Mouse (Mus musculus): ENCODE data around the gene Mamdc4. TPM values are rescaled to one million over a fixed set of nuclear protein-coding genes. Genes with fewer than 3 reads are reported as not detected.
A peak's percentile ranks its signal among the peaks of the same experiment; 100 is the strongest.

Gene Mamdc4
- polyA plus RNA-seq, 1 experiment, result 1.3 TPM

DNA sequence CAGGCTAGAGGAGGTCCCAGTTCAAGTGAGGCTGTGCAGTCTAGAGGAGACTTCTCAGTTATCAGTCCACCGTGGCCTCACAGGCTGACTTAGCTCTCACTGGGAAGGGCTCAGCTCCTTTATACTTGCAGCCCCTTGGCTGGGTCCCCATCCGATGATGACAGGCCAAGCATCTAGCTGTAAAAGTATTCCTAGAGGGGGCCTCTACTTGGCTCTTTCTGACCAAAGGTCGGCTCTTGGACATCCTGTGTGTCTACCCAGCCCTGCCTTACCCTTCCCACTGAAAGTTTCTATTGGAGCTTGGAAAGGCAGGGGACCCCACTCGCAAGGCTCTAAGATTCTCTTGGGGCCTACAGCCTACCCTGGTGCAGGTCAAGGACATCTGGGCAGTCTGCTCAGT, 3.4 kb downstream of the Mamdc4 start:
- TF ChIP-seq CTCF (conservative IDR thresholded peaks at IDR 0.05; ENCODE audit: insufficient read depth, insufficient read length, low read depth, low read length) (no peak), POLR2A (IDR thresholded peaks at IDR 0.05; ENCODE audit: low read depth, low read length) (no peak)
- DNase-seq, result no peak
- H3K27ac ChIP-seq (ENCODE audit: insufficient read depth, low read depth, low read length), result no peak overlapping the region
- H3K4me1 ChIP-seq (ENCODE audit: control insufficient read depth, insufficient read depth, low read length), result peaks cover 5% of the 10 kb centered on the region
- no peaks in the 10 kb centered on the region for H3K27me3 ChIP-seq (replicated peaks; ENCODE audit: control insufficient read depth, insufficient read depth, low read length)
- H3K36me3 ChIP-seq (ENCODE audit: control insufficient read depth, insufficient read depth, low read length), result no peaks in the 10 kb centered on the region
- WGBS, result 85% methylated on average over 4 of the region's 4 CpGs
- no peak overlapping the region for H3K4me3 ChIP-seq (ENCODE audit: insufficient read depth, low read depth, low read length)

DNA sequence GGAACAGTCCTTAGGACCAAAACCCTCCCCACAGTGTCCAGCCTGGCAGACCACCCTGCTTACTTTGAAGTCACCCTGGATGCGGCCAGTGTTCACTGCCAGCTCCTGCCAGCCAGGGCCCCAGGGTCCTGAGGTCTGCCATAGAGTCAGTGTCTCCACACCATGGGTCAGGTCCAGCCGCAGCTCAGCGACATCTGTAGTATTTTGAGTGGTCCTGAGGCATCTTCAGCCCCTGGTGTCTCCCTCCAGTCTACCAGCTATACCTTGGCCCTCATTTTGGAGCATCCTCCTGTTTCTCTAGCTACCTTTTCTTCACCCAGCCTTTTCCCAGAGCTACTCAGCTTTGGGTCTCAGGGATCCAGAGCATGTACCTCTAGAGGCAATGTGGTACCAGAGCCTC, 5.3 kb downstream of the Mamdc4 start:
- Histone ChIP-seq H3K4me3 (ENCODE audit: insufficient read depth, low read depth, low read length) (no peak overlapping the region), H3K36me3 (ENCODE audit: control insufficient read depth, insufficient read depth, low read length) (no peaks in the 10 kb centered on the region), H3K4me1 (ENCODE audit: control insufficient read depth, insufficient read depth, low read length) (no peaks in the 10 kb centered on the region), H3K27ac (ENCODE audit: insufficient read depth, low read depth, low read length) (no peak overlapping the region), H3K27me3 (replicated peaks; ENCODE audit: control insufficient read depth, insufficient read depth, low read length) (no peaks in the 10 kb centered on the region)
- no peak for TF ChIP-seq CTCF (conservative IDR thresholded peaks at IDR 0.05; ENCODE audit: insufficient read depth, insufficient read length, low read depth, low read length)
- TF ChIP-seq POLR2A (IDR thresholded peaks at IDR 0.05; ENCODE audit: low read depth, low read length), result no peak
- DNase-seq, result no peak
- 95% methylated on average over 3 of the region's 3 CpGs for WGBS

DNA sequence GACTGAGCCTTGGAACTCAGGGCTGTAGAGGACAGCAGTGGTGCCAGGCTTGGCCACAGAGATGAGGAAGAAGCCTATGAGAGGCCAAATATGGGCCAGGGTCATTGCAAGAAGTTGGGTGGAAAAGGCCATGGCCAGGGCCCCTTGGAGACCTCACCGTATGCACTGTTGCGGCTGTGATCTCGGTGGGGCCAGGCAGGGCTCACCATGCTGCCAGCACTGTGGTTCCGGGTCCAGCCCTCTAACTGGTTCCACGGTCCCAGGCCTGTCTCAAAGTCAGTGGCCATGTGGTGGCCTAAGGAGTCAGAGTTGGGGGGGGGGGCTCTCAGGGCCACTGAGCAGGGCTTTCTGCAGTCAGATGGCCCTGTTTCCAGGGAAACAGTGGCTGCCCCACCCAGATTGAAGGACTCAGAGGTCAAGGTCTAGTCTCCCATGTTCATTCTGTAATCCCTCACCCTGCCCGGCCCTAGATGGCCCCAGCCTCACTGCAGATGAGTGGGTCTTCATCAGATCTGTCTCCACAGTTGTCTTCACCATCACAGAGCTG, 6.1 kb downstream of the Mamdc4 start:
- Histone ChIP-seq H3K4me3 (ENCODE audit: insufficient read depth, low read depth, low read length) (no peak overlapping the region), H3K27me3 (replicated peaks; ENCODE audit: control insufficient read depth, insufficient read depth, low read length) (no peaks in the 10 kb centered on the region), H3K36me3 (ENCODE audit: control insufficient read depth, insufficient read depth, low read length) (no peaks in the 10 kb centered on the region), H3K27ac (ENCODE audit: insufficient read depth, low read depth, low read length) (no peak overlapping the region), H3K4me1 (ENCODE audit: control insufficient read depth, insufficient read depth, low read length) (no peaks in the 10 kb centered on the region)
- TF ChIP-seq CTCF (conservative IDR thresholded peaks at IDR 0.05; ENCODE audit: insufficient read depth, insufficient read length, low read depth, low read length) (no peak), POLR2A (IDR thresholded peaks at IDR 0.05; ENCODE audit: low read depth, low read length) (no peak)
- WGBS, result 74% methylated on average over 6 of the region's 6 CpGs
- DNase-seq, result no peak

DNA sequence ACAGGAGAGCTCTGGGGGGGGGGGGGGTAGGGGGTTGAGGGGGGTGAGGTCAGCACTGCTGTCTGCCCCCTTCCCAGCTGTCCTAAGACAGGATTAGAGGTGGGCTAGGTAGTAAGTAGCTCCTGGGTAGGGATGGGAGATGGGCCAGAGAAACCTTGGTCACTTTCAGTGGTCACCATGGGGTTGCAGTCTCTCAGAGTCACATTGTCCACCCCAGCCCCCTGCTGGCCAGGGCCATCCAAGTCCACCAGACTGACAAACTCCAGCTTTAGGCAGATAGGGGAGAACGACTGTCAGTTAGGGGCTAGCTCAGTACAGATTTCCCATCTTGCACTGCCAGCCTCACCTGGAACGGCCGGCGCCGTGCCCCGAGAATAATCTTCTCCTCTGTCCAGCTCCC, 8.1 kb downstream of the Mamdc4 start:
- TF ChIP-seq CTCF (conservative IDR thresholded peaks at IDR 0.05; ENCODE audit: insufficient read depth, insufficient read length, low read depth, low read length) (0 out of 2 replicates have a peak, but pooled peaks have one; percentile 25), POLR2A (IDR thresholded peaks at IDR 0.05; ENCODE audit: low read depth, low read length) (no peak)
- Histone ChIP-seq H3K4me3 (ENCODE audit: insufficient read depth, low read depth, low read length) (no peak overlapping the region), H3K36me3 (ENCODE audit: control insufficient read depth, insufficient read depth, low read length) (no peaks in the 10 kb centered on the region), H3K27ac (ENCODE audit: insufficient read depth, low read depth, low read length) (no peak overlapping the region), H3K27me3 (replicated peaks; ENCODE audit: control insufficient read depth, insufficient read depth, low read length) (no peaks in the 10 kb centered on the region), H3K4me1 (ENCODE audit: control insufficient read depth, insufficient read depth, low read length) (no peaks in the 10 kb centered on the region)
- WGBS, result 79% methylated on average over 6 of the region's 6 CpGs
- DNase-seq, result no peak

DNA sequence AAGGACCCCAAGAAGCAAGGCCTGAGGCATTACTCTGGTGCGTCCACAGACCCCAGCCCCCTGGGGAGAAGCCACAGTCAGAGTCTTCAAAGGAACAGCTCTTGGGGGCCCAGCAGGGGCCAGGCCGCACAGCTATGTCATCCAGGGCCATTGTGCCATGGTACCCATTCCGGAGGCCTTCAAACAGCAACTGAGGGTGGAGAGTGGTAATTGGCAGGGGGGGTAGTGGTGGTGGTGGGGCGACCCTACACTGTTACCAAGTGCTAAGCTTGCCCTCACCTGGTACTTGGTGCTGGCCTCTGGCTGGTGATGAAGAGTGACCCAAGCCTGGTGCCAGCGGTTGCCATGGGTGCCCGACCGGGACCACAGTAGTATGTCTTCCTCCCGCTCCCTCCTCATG, 8.9 kb downstream of the Mamdc4 start:
- Histone ChIP-seq H3K4me1 (ENCODE audit: control insufficient read depth, insufficient read depth, low read length) (no peaks in the 10 kb centered on the region), H3K27ac (ENCODE audit: insufficient read depth, low read depth, low read length) (no peak overlapping the region), H3K4me3 (ENCODE audit: insufficient read depth, low read depth, low read length) (no peak overlapping the region), H3K36me3 (ENCODE audit: control insufficient read depth, insufficient read depth, low read length) (no peaks in the 10 kb centered on the region), H3K27me3 (replicated peaks; ENCODE audit: control insufficient read depth, insufficient read depth, low read length) (no peaks in the 10 kb centered on the region)
- DNase-seq, result no peak
- TF ChIP-seq CTCF (conservative IDR thresholded peaks at IDR 0.05; ENCODE audit: insufficient read depth, insufficient read length, low read depth, low read length) (no peak), POLR2A (IDR thresholded peaks at IDR 0.05; ENCODE audit: low read depth, low read length) (no peak)
- WGBS, result 91% methylated on average over 8 of the region's 8 CpGs

DNA sequence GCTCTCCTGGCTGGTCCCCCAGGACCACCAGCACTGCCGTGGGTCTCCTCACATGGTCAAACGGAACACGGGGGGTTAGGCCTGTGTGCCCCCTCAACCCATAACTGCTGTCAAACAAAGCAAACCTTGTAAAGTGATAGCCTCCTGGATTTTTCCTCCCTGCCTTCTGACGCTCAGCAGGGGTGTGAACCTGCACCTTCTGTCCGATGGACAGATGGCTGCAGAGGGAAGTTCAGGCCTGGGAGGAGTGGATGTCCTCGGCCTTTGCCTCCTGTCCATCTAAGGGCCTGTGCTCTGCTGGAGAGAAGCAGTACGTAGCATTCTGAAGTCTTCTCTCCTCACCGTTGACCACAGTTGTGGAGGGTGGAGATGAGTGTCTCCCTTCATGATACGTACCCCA, 12.7 kb downstream of the Mamdc4 start:
- no peaks in the 10 kb centered on the region for H3K27me3 ChIP-seq (replicated peaks; ENCODE audit: control insufficient read depth, insufficient read depth, low read length)
- H3K36me3 ChIP-seq (ENCODE audit: control insufficient read depth, insufficient read depth, low read length), result no peaks in the 10 kb centered on the region
- H3K4me1 ChIP-seq (ENCODE audit: control insufficient read depth, insufficient read depth, low read length), result peaks cover 8% of the 10 kb centered on the region
- H3K4me3 ChIP-seq (ENCODE audit: insufficient read depth, low read depth, low read length), result no peak overlapping the region
- no peak overlapping the region for H3K27ac ChIP-seq (ENCODE audit: insufficient read depth, low read depth, low read length)
- no peak for TF ChIP-seq CTCF (conservative IDR thresholded peaks at IDR 0.05; ENCODE audit: insufficient read depth, insufficient read length, low read depth, low read length)
- TF ChIP-seq POLR2A (IDR thresholded peaks at IDR 0.05; ENCODE audit: low read depth, low read length), result no peak
- DNase-seq, result no peak
- 72% methylated on average over 9 of the region's 9 CpGs for WGBS

DNA sequence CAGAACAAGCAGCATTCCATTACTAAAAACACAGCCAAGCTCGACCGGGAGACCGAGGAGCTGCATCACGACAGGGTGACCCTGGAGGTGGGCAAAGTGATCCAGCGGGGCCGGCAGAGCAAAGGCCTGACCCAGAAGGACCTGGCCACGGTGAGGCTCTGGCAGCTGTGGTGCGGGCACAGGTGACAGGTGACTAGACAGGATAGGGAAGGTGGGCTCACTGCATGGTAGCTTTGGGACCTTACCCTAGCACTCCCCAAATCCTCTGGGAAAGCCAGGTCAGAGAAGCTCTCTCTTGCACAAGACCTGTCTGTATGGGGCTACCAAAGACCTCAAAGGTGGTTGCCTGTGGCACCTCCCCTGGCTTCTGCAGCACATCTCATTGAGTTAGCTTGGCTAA, 14.1 kb downstream of the Mamdc4 start:
- Histone ChIP-seq H3K27me3 (replicated peaks; ENCODE audit: control insufficient read depth, insufficient read depth, low read length) (no peaks in the 10 kb centered on the region), H3K27ac (ENCODE audit: insufficient read depth, low read depth, low read length) (no peak overlapping the region), H3K4me3 (ENCODE audit: insufficient read depth, low read depth, low read length) (no peak overlapping the region), H3K36me3 (ENCODE audit: control insufficient read depth, insufficient read depth, low read length) (no peaks in the 10 kb centered on the region), H3K4me1 (ENCODE audit: control insufficient read depth, insufficient read depth, low read length) (peaks cover 8% of the 10 kb centered on the region)
- WGBS, result 51% methylated on average over 8 of the region's 8 CpGs
- DNase-seq, result no peak
- no peak for TF ChIP-seq POLR2A (IDR thresholded peaks at IDR 0.05; ENCODE audit: low read depth, low read length)
- no peak for TF ChIP-seq CTCF (conservative IDR thresholded peaks at IDR 0.05; ENCODE audit: insufficient read depth, insufficient read length, low read depth, low read length)

Measured in kidney, adult 2 months (tissue).